ENCODE assay signal across 14 mouse cellular contexts in genomic region chr4:21758860-21759259, GRCm38 (mm10). TPM values are rescaled to one million over a fixed set of nuclear protein-coding genes. Genes with fewer than 3 reads are reported as not detected.
DNase-seq lines count a peak whose midpoint lies in the region; ATAC-seq and TF ChIP-seq lines count a peak whose summit lies in the region.
"Had no signal": no experiment of that assay in that cellular context is flagged by ENCODE, and none has a peak within 500 bp of the region (broad histone marks: within the 10 kb centered on the region; RNA-seq: fewer than 3 reads in every experiment).

No protein-coding gene starts in this region.

- no peak overlapping the region for H3K4me3 ChIP-seq in left cerebral cortex, adult 2 months
- H3K4me3 ChIP-seq in bone marrow, adult 2 months (replicated peaks; ENCODE audit: control insufficient read depth, low read depth, low read length) = no peak overlapping the region
- no peak overlapping the region for H3K4me3 ChIP-seq in forebrain, embryonic 16.5 days (replicated peaks; ENCODE audit: low read length)
- H3K4me3 ChIP-seq: embryonic facial prominence, embryonic 10.5 days; heart, embryonic 15.5 days; liver, embryonic 15.5 days had no signal

- TF ChIP-seq CTCF in left cerebral cortex, adult 2 months (IDR thresholded peaks at IDR 0.05) = peak; percentile 5; the same call in 1 of the 2 replicates
- 0 out of 2 replicates have a peak, but pooled peaks have one; percentile 17 for TF ChIP-seq CTCF in bone marrow, adult 2 months (IDR thresholded peaks at IDR 0.05; ENCODE audit: control insufficient read depth, insufficient read depth, low read length)

- H3K9me3 ChIP-seq in forebrain, embryonic 16.5 days (ENCODE audit: control insufficient read depth, low read length) = 0 out of 2 replicates have a peak, but pooled peaks cover 3% of the 10 kb centered on the region
- H3K9me3 ChIP-seq: embryonic facial prominence, embryonic 10.5 days; heart, embryonic 15.5 days had no signal

- H3K27ac ChIP-seq in left cerebral cortex, adult 2 months = no peak overlapping the region
- no peak overlapping the region for H3K27ac ChIP-seq in bone marrow, adult 2 months (ENCODE audit: control insufficient read depth, insufficient read depth, low read depth, low read length, poor library complexity)
- no peak overlapping the region for H3K27ac ChIP-seq in forebrain, embryonic 16.5 days (ENCODE audit: low read length)
- H3K27ac ChIP-seq: embryonic facial prominence, embryonic 10.5 days; heart, embryonic 15.5 days; liver, embryonic 15.5 days had no signal

- 67% methylated on average over 1 of the region's 1 CpGs for WGBS in bone marrow, adult 2 months
- WGBS in forebrain, embryonic 16.5 days = 82% methylated on average over 1 of the region's 1 CpGs

- no peak for DNase-seq in left cerebral cortex, adult 2 months (ENCODE audit: extremely low spot score in 1 of 2, low spot score in 2 of 2)
- DNase-seq in left cerebral cortex, postnatal 14 days (ENCODE audit: low spot score in 2 of 2) = no peak
- peak; percentile 37 for DNase-seq in 416B (ENCODE audit: low read depth)
- peak; percentile 44 for DNase-seq in A20 (ENCODE audit: low read depth, low spot score)
- DNase-seq in cerebellum, adult 9-10 months = no peak
- DNase-seq in T-cell, adult 2 months (ENCODE audit: low spot score) = no peak
- DNase-seq: adrenal gland, adult 2 months; kidney, adult 11 months; right cerebral cortex, adult 18-20 months had no signal

- no peak overlapping the region for H3K4me2 ChIP-seq in forebrain, embryonic 16.5 days (ENCODE audit: low read length)
- H3K4me2 ChIP-seq: heart, embryonic 15.5 days; liver, embryonic 15.5 days had no signal

- peaks cover 5% of the 10 kb centered on the region for H3K36me3 ChIP-seq in forebrain, embryonic 16.5 days (ENCODE audit: control insufficient read depth, insufficient read depth)

- intact Hi-C loops in left cerebral cortex, adult 2 months (cut with DNase I) = no loop called here
- intact Hi-C loops in left cerebral cortex, postnatal 14 days (cut with DNase I) = no loop called here

- no peak for TF ChIP-seq POLR2A in bone marrow, adult 2 months (IDR thresholded peaks at IDR 0.05; ENCODE audit: borderline replicate concordance, control insufficient read depth, low read depth, low read length)

- H3K27me3 ChIP-seq in forebrain, embryonic 16.5 days (replicated peaks; ENCODE audit: control insufficient read depth, insufficient read depth, low read length) = no peaks in the 10 kb centered on the region
- H3K27me3 ChIP-seq: heart, embryonic 15.5 days; liver, embryonic 15.5 days had no signal

- no peak for ATAC-seq in forebrain, embryonic 16.5 days

- H3K4me1 ChIP-seq in bone marrow, adult 2 months (ENCODE audit: control insufficient read depth, insufficient read depth, low read length) = peaks cover 4% of the 10 kb centered on the region
- H3K4me1 ChIP-seq in forebrain, embryonic 16.5 days (replicated peaks; ENCODE audit: control insufficient read depth, insufficient read depth, low read length) = peaks cover 5% of the 10 kb centered on the region
- H3K4me1 ChIP-seq: embryonic facial prominence, embryonic 10.5 days had no signal

- H3K9ac ChIP-seq in forebrain, embryonic 16.5 days (replicated peaks; ENCODE audit: low read depth, low read length) = no peak overlapping the region
- H3K9ac ChIP-seq: heart, embryonic 15.5 days; liver, embryonic 15.5 days had no signal

RNA-seq across cellular contexts. Expression of gene Usp45, which starts 8.1 kb away (rescaled TPM):
- 10 to 100 TPM; 44.4 to 49.2 TPM for total RNA-seq in left cerebral cortex, adult 2 months (2021)
- 10 to 100 TPM; 36.7 to 42.9 TPM for total RNA-seq in left cerebral cortex, postnatal 14 days (2021)
- 8.5 and 13.2 TPM in 2 replicates for polyA plus RNA-seq in bone marrow, adult 2 months (2011; ENCODE audit: insufficient read depth, insufficient read length, low replicate concordance, missing spikeins)
- polyA plus RNA-seq in forebrain, embryonic 16.5 days (2015; fragmentation: Nextera tagmentation; extraction: Ambion mirVana) = 9.2 and 10.1 TPM in 2 replicates

RNA-seq across cellular contexts. Expression of gene Tstd3, which starts 8.2 kb away (rescaled TPM):
- 10 to 100 TPM; 22.8 to 24.8 TPM for total RNA-seq in left cerebral cortex, adult 2 months (2021)
- total RNA-seq in left cerebral cortex, postnatal 14 days (2021) = 10 to 100 TPM; 17.9 to 18.6 TPM
- 6.3 and 12.4 TPM in 2 replicates for polyA plus RNA-seq in bone marrow, adult 2 months (2011; ENCODE audit: insufficient read depth, insufficient read length, low replicate concordance, missing spikeins)
- polyA plus RNA-seq in forebrain, embryonic 16.5 days (2015; fragmentation: Nextera tagmentation; extraction: Ambion mirVana) = 12.1 and 14.9 TPM in 2 replicates

RNA-seq across cellular contexts. Expression of gene Ccnc, which starts 31.4 kb away (rescaled TPM):
- 10 to 100 TPM; 31.7 to 35.2 TPM for total RNA-seq in left cerebral cortex, adult 2 months (2021)
- total RNA-seq in left cerebral cortex, postnatal 14 days (2021) = 10 to 100 TPM; 39.5 to 40.4 TPM
- polyA plus RNA-seq in bone marrow, adult 2 months (2011; ENCODE audit: insufficient read depth, insufficient read length, low replicate concordance, missing spikeins) = 11.3 and 13.6 TPM in 2 replicates
- polyA plus RNA-seq in forebrain, embryonic 16.5 days (2015; fragmentation: Nextera tagmentation; extraction: Ambion mirVana) = 68.4 and 68.5 TPM in 2 replicates

Comparison
In these comparisons a context has a peak if more than half of its experiments do, and no peak if none do; other contexts are left out.
1. DNase-seq: peak in 416B (single experiment) and A20 (single experiment); none in left cerebral cortex, adult 2 months (0 of 2), left cerebral cortex, postnatal 14 days (0 of 2), cerebellum, adult 9-10 months (single experiment) and T-cell, adult 2 months (single experiment).